Mouse (Mus musculus): ENCODE data around the gene Tmem119. TPM values are rescaled to one million over a fixed set of nuclear protein-coding genes. Genes with fewer than 3 reads are reported as not detected.

Gene Tmem119
- total RNA-seq, 2 experiments from 2014 or later, result 6.7 to 7.3 TPM

DNA sequence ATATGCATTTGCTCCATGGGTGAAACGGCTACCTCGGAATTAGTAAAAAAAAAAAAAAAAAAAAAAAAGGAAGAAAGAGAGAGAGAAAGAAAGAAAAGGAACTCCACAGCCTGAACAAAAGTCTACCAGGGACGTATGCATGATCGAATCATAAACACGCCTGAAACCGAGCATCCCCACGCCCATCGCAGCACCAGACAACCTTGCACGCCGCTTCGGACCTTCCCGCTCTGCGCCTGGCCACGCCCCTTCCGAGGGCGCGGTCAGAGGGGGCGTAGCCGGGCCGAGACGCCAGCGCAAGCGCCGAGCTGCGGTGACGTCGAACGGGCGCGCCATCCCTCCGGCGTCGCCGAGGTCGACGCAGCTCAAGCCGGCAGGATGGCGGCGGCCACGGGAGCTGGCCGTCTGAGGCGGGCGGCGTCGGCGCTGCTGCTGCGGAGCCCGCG, 27.8 kb downstream of the Tmem119 start, which contains the start of the genes Sart3 and Iscu:
TSS of gene Sart3 (minus strand) at position 61 of the 446 bp plus-strand sequence.
TSS of gene Iscu (plus strand) at position 299 of the 446 bp plus-strand sequence.
- peak; percentile 88 for DNase-seq (ENCODE audit: low spot score)
- intact Hi-C loops (cut with DNase I), result loop anchor here (5.0 kb wide), 1 partner anchor 180 kb away; no protein-coding TSS in a partner anchor

GRCm38 (mm10) chr5:113771213-113772162, 28.8 kb downstream of the Tmem119 start:
- intact Hi-C loops (cut with DNase I), result loop anchor here (5.0 kb wide), 1 partner anchor 181 kb away; no protein-coding TSS in a partner anchor
- peak; percentile 78 for DNase-seq (ENCODE audit: low spot score)

DNA sequence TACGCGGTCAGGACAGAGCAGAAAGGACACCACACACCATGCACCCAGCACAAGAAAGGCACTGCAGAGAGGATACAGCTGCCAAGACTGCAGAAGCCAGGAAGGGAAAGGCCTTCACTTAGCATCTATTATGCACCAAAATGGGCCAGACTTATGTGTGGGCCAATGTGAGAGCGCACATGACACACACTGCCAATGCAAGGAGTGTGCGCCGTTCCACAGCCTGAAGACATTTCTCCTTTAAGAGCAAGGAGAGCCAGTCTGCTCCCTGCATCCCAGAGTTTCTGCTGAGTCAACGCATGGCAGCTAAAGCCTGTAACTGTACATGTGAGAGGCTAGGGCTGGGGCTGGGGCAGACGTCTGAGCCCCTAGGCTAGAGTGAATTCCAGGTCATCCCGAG, 31.5 kb downstream of the Tmem119 start:
- intact Hi-C loops (cut with DNase I), result no loop called here
- no peak for DNase-seq (ENCODE audit: low spot score)

GRCm38 (mm10) chr5:113765641-113766526, 34.4 kb downstream of the Tmem119 start:
- intact Hi-C loops (cut with DNase I), result no loop called here
- DNase-seq (ENCODE audit: low spot score), result no peak

- DNase-seq (ENCODE audit: low spot score), result no peak
- intact Hi-C loops (cut with DNase I), result no loop called here
Measured at GRCm38 (mm10) chr5:113764426-113764825, 35.9 kb downstream of the Tmem119 start.

DNA sequence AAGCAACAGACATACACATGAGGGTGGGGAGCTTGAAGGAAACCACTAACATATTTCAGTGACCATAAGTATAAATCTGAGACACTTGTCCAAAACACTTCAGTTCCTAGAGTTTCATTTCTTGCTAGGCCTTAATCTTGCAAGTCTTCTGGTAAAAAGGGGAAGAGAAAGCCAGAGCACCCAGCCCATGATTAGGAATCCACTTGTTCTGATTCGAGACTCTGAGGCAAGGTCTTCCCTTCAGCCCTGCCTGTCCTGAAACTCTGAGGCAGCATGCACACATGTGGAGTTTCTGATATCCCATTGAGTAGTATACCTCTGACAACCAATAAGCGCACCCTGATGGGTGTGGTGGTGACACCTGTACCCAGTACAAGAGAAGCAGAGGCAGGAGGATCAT, 38.7 kb downstream of the Tmem119 start:
- intact Hi-C loops (cut with DNase I), result no loop called here
- no peak for DNase-seq (ENCODE audit: low spot score)

GRCm38 (mm10) chr5:113755347-113756030, 44.8 kb downstream of the Tmem119 start:
- intact Hi-C loops (cut with DNase I), result no loop called here

GRCm38 (mm10) chr5:113751521-113752157, 48.7 kb downstream of the Tmem119 start:
- intact Hi-C loops (cut with DNase I), result no loop called here
- no peak for DNase-seq (ENCODE audit: low spot score)

More at GRCm38 (mm10) chr5:113755347-113756030, 44.8 kb downstream of the Tmem119 start:
- no peak for DNase-seq (ENCODE audit: low spot score)

DNA sequence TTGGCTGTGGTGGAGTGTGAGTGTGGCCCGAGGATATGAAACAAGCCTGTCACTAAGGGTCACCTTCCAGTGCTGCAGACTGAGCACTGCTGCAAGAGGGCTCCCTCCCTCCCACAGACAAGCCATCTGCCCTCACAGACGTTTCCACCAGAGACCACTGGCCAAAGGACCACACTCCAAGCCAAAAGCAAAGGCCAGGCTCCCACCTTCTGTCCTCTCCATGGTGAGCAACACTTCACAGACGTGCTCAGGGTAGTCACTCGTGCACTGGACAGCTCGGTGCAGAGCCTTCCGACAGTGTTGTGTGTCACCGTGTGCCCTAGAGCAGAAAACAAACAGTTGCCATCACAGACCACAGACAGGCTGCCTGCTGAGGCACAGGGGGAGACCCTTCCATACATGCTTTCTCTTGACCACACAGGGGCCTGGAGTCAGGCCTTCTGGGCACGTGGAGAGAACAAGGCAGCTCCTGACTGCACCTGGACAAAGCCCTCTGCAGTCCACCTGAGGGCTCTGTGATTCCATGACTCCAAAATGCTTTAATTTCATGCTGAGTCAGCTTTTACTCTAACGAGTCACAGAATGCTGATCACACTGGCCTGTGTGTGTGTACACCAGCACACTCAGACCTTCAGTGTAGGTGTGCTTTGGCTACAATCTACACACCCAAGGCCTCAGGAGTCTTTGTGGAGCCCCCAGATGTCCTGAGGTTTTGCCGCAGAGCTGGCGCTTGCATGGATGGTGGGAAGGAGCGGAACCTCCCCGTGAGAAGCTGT, 51.6 kb downstream of the Tmem119 start:
- no peak for DNase-seq (ENCODE audit: low spot score)
- intact Hi-C loops (cut with DNase I), result no loop called here

DNA sequence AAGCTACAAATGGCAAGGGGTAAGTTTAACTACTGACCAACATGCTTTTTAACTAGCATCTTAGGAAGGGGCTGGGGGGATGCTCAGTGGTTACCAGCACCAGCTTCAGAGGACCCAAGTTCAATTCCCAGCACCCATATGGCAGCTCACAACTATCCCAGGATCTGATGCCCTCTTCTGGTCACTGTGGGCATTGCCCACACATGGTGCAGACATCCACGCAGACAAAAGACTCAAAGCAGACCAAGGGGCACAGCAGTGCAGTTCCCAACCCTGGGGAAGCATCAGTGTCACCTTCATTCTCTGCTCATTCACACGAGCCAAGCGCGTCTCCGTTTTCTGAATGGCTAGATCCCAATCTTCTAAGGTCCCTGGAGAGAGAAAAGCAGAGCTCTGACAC, 52.7 kb downstream of the Tmem119 start:
- intact Hi-C loops (cut with DNase I), result no loop called here
- no peak for DNase-seq (ENCODE audit: low spot score)

Other genes starting within 250 kb of the Tmem119 start
- gene Cmklr1, start 150.1 kb downstream of the Tmem119 start, total RNA-seq (2021), result 10 to 100 TPM; 23.6 to 29.9 TPM
- not detected for gene 1700069L16Rik, start 75.7 kb downstream of the Tmem119 start, total RNA-seq (2021)
- 1 to 10 TPM; 6.4 to 7.8 TPM for gene Ficd, start 64.7 kb downstream of the Tmem119 start, total RNA-seq (2021)
- 10 to 100 TPM; 14.1 to 17.1 TPM for gene Sart3, start 28.0 kb downstream of the Tmem119 start, total RNA-seq (2021)
- gene Iscu, start 27.8 kb downstream of the Tmem119 start, total RNA-seq (2021), result 100 to 1,000 TPM; 164 to 165 TPM
- 1 to 10 TPM; 2.4 to 3.6 TPM for gene Selplg, start 32.1 kb upstream of the Tmem119 start, total RNA-seq (2021)
- gene Coro1c, start 108.2 kb upstream of the Tmem119 start, total RNA-seq (2021), result 10 to 100 TPM; 34.5 to 35.2 TPM
- 10 to 100 TPM; 13.4 to 16.9 TPM for gene Ssh1, start 193.4 kb upstream of the Tmem119 start, total RNA-seq (2021)
- gene Dao, start 203.2 kb upstream of the Tmem119 start, total RNA-seq (2021), result not detected

All from heart, postnatal 25 days (tissue).